Mouse (Mus musculus) E14TG2a.4 (cell line): Measurements from ENCODE around the gene Itga9.

Experiments
- CTCF ChIP-seq: conservative IDR thresholded peaks from 2 replicates; pipeline ENCODE4 v1.5.1; 2014; ENCODE audit warnings: low read length
- NANOG ChIP-seq: IDR thresholded peaks from 2 replicates; pipeline ENCODE4 v1.6.1; 2014; ENCODE audit warnings: borderline replicate concordance, low read length, mixed read lengths
- POU5F1 ChIP-seq: IDR thresholded peaks from 2 replicates; pipeline ENCODE4 v1.6.1; 2014; ENCODE audit warnings: low read length, borderline replicate concordance

- TF ChIP-seq CTCF (no peak), NANOG (no peak), POU5F1 (no peak)
Measured at GRCm38 (mm10) chr9:118675573-118676170, 69.2 kb downstream of the Itga9 start.
